Mouse (Mus musculus) gastrocnemius, adult 18-20 months (tissue): ENCODE measurements at regions not wholly inside any gene's neighbourhood (a gene's known extent, or its start where the extent isn't known, plus 50 kb on each side); places are given as distances from the start of the nearest gene placed in this dataset.

Experiments
- DNase-seq: peaks from one replicate; pipeline ENCODE4 v3.0.0; 2021; ENCODE audit warnings: low spot score

GRCm38 (mm10) chr9:122437464-122437863 lies 86.1 kb downstream of the Abhd5 start:
- DNase-seq = no peak

DNA sequence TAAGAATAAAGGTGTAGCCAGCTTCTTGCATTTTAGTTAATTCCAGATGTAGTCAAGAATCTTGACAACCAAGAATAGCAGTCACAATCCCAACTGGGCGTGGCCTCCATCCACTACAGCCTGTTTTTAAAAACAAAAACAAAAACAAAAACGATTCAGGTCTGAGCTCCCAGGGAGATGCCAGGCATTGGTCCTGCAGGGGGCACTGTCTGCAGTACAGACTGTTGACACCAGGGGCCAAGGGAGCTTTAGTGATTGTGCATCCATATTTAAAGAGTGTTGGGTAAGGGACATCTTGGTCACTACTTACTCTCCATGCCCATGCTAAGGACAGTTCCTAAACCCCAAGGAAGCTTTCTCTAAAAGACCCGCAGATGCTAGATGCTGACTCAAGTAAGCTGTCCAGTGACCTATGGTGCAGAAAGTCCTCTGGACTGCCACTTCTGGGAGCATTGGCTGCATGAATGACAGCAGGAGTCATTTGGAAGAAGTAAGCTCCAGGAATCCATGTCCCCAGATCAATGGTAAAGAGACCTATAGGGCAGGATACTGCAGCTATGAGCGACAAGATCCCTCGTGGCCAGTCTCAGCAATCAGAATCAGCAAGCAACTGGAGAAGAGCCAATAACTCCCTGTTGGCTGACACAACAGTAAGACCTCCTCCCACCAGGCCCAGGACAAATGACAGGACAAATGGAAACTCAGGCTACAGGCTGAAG lies 95.1 kb downstream of the Abhd5 start:
- no peak for DNase-seq

DNA sequence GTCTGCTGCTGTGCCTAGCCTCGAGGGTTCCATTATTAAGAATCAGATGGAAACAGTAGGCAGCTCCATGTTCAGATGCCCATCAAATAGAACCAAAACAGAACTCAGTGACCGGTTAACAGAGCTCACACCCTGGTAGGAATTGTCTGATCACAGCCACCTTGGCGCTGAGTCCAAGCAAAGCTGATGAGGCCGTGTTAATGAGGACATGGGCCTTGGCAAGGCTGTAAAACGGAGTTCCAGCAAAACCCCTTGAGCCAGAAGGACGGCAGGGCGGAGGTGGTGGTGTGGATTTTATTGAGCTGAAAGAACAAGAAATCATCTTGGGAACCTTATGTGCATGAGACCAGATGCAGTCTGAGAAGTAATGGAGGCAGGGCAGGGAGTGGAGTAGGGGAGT lies 96.2 kb downstream of the Abhd5 start:
- no peak for DNase-seq

DNA sequence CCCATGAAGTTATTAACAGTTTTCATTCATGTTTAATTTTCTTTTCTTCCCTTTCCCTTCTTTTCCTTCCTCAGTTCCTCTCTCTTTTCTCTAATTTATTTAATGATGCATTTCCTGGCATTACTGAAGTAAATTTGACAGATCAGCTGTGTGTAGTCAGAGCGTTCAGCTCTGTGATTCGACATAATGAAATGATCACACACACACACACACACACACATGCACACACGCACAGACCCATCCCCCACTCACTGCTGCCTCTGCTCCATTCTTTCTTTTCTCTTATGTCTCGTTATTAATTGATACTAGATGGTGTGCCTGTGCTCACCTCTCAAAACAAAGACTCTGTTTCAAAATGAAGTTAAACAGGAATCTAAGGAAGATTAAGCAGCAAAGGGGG lies 96.9 kb downstream of the Abhd5 start:
- no peak for DNase-seq

GRCm38 (mm10) chr9:122450524-122450923 lies 99.1 kb downstream of the Abhd5 start:
- no peak for DNase-seq

DNA sequence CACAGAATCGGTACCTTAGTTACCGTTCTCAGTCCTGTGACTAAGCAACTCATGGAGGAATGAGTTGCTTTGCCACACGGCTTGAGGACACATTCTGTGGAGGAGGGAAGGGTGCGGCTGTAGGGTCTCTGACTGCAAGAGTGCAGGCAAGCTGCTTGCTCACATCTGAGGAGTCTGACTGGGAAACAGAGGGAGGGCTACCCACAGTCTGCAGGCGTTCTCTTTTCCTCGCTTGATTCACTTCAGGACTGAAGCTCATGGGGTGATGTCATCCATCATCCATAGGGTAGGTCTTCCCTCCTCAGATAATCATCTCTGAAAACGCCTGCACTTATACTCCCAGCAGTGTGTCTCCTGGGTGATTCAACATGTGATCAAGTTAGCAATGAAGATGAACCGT lies 103.9 kb downstream of the Abhd5 start:
- no peak for DNase-seq

DNA sequence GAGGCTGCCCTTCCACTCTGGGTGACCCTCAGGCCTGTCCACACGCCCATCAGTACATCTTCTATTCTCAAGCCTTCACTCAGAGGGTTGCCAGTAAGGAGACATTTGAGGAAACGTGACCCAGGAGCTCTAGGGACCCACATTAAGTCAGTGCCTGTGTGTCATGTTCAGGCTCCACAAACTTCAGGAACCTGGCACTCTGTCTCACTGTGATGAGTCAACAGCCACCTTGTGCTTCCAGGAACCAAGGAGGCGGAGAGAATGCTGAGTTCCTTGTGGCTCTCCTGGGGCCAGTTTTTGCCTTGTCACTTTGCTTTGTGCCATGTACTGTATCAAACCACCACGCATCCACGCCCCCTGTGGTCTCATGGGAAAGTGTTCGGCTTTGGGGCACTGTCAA lies 104.4 kb downstream of the Abhd5 start:
- DNase-seq = no peak

DNA sequence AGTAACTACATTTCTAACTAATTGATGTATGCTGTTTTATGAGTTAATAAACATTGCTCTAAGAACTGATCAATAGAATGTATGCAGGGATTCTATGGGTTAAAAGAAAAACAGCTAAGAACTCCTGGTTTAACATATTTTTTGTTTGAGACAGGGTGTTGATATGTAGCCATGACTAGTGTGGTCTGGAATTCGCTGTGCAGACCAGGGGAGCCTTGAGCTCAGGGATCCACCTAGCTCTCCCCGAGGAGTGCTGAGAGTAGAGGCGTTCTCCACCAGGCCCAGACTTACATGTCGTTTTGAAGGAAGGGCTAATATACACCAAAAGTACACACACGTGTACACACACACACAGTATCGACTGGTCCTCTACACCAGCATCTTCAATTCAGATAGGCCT lies 108.1 kb downstream of the Abhd5 start:
- no peak for DNase-seq

GRCm38 (mm10) chr9:122471539-122471938 lies 120.1 kb downstream of the Abhd5 start:
- no peak for DNase-seq

DNA sequence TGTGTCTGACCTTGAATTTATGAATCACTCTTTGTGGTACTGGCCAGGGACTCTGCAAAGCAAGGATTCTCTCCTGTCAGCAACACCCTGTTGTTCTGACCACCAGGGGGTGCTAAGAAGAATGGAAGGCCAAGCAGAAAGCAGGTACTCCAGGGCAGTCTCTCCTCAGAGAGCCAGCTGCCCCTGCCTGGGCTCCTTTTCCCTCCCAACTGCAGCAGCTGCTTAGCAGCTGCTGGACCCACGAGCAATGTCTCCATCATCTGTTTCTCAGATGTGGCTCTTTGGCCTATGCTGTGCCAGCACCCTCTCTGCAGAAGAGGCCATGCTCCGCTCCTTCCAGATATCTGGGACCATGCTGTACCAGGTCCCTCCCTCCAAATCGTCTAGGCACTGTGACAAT lies 124.9 kb downstream of the Abhd5 start:
- DNase-seq = no peak

- DNase-seq = no peak
Observed at GRCm38 (mm10) chr9:122487001-122487400, 135.6 kb downstream of the Abhd5 start.

DNA sequence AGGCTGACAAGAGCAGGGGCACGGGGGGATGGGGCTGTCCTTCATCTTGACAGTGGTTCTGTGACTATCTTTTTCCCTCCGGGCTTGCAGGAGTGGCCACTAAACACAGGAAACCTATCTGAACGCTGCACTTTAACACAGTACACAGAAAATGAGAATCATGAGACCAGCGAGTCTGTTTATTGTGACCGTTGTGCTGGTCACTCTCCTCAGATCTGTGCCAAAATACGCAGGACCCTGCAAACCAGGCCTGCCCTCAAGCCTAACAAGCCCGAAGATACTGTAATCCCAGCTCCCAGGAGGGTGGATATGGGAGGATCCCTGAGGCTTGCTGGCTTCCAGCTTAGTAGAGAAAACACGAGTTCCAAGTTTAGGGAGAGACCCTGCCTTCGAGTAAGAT lies 143.3 kb downstream of the Abhd5 start:
- no peak for DNase-seq

DNA sequence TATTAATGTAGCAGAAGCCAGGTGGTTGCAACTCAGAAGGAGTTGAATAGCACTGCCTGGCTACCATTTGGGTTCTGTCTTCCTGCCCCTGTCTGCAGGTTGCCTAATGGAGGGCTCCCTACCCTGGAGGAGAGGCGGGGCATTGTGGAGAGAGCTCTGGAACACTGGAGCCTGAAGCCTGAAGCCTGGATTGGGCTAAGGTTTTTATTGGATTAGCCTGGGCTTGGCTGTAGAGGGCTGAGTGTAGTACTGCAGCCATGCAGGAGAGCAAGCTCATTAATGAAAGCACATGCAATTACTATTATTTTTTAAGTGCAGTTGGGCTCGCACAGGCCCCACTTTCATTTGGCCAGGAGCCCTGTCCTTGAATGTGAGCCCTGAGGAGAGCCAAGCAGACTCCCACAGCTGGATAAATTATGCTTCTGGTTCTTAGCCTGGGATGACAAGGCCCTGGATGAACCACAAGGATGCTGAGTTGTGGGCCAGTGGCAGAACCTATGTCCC lies 145.1 kb downstream of the Abhd5 start:
- no peak for DNase-seq

- DNase-seq = no peak
Observed at GRCm38 (mm10) chr9:122501864-122502341, 150.5 kb downstream of the Abhd5 start.

- no peak for DNase-seq
Observed at GRCm38 (mm10) chr9:122521569-122521968, 170.2 kb downstream of the Abhd5 start.

DNA sequence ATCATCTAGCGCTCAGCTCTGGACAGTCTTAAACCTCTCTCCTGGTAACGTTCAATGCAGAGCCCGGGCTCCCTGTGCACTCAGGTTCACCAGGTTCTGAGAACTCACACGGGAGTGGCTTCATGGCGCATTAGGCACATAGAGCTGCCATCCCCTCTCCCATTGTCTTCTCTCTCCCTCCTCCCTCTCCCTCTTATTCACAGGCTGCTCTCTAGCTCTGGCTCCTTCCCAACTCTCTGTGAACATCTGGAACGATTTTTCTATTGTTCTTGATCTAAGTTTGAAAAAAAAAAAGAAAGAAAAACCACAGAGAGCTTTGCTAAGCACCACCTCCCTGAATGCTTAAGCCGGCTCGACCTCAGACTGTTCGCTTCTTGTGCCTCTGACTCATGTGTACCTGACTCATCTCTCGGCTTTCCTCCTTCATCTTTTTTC lies 174.2 kb downstream of the Abhd5 start:
- no peak for DNase-seq

DNA sequence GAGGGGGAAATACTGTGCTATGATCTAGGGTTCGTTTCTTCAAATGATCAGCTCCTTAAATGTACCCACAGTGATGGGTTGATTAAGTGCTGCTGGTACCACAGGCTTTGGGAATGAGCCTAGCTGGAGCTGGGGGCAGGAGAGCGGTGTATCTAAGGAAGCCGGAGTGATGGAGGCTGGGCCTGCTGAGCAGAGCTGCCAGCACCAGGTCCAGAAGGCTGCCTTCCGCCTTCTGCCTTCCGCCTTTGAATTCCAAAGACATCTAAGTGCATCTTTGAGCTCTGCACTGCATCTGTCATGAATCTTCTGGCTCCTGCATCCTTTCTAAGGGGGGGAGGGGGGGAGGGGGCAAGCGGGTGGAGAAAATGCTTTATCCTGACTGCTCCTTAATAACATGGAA lies 176.9 kb downstream of the Abhd5 start:
- DNase-seq = no peak

DNA sequence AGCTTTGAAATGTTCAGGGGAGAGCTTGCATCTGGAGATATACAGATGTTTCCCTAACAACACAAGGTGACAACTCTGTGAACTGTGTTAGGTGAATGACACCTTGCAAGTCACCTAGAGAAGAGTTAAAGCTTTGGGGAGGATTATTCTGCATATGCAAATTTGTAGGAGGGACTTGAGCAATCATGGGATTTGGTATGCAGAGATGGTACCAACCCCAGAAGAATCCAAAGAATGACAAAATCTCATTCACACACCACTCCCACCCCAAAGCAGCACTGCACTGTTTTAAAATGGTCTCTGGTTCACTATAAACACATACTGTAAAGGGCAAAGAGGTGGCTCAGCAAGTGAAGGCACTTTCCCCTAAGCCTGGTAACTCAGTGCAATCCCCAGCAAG lies 178.3 kb downstream of the Abhd5 start:
- no peak for DNase-seq

DNA sequence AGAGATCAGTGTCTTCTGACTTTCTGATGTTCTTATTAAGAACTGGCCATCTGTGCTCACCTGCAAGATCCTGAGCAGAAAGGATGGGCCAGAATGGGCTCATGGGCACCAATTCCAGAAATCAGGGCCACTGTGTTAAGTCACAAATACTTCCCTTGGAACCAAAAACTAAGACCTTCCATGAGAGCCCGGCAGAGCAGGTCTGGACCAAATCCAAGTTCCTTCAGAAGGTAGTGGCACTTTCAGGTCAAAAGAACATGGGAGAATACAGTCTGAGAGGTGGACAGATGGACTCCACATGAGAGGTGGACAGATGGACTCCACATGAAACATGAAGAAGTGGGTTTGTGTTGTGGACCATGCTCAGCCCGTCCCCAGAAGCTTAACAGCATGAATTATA lies 180.4 kb downstream of the Abhd5 start:
- no peak for DNase-seq

GRCm38 (mm10) chr9:122534121-122534814 lies 182.9 kb downstream of the Abhd5 start:
- DNase-seq = no peak

DNA sequence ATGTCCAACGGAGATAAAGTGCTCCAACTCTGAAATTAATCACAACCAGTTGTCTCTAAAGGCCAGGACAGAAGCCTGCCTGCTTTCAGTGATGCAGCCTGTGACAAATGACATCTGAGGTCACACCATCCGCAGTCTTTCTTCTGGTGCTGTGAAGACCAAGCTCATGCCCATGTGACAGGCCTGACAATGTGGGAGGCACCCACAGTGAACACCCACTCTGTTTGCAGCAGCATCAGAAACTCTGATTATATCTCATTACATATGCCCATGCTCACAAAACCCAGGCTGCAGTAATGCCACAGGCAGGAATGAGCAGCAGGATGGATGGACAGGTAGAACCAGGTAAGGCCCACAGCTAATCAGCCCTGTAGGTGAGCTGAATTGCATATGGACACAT lies 183.6 kb downstream of the Abhd5 start:
- DNase-seq = no peak

GRCm38 (mm10) chr9:122540091-122540490 lies 188.7 kb downstream of the Abhd5 start:
- DNase-seq = no peak

DNA sequence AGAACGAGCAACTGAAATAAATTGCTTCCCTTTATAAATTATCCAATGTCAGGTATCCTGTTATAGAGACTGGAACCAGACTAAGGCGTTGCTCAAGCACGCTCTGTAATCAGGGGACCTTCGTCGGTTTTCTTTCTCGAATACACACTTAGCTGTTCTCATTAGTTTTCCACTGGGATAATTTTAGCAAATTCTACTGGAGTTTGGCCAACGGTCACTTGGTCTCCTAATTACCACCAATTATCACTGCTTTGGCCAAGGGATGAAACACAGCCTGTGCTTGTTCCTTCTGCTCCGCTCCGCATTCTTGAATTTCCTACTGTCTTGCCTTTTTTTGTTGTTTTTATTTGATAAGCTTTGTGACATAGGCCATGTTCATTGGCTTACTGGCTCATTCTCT lies 191.1 kb upstream of the Topaz1 start:
- no peak for DNase-seq
